Mouse (Mus musculus) lung, embryonic 16.5 days (tissue): ENCODE measurements around the gene Gtpbp8. TPM values are rescaled to one million over a fixed set of nuclear protein-coding genes. Genes with fewer than 3 reads are reported as not detected.
A peak's percentile ranks its signal among the peaks of the same experiment; 100 is the strongest.

Source experiments
- ATAC-seq: fragments of 200-750 bp; cut with Nextera tagmentation; 2 replicates; pipeline ENCODE4 v1.8.0; 2017; ENCODE audit warnings: low read depth, mild to moderate bottlenecking, moderate library complexity
- H3K27ac ChIP-seq: fragments of 300-500 bp; sonication (generic); 2 replicates; pipeline ENCODE4 v1.5.1; 2014; ENCODE audit warnings: mild to moderate bottlenecking, control low read depth, low read length
- H3K27me3 ChIP-seq: fragments of 300-500 bp; sonication (generic); 2 replicates; pipeline ENCODE4 v1.6.1; 2014; ENCODE audit warnings: low read depth, low read length, mixed read lengths; ENCODE audit not compliant: control insufficient read depth, insufficient read depth
- H3K36me3 ChIP-seq: fragments of 300-500 bp; sonication (generic); 2 replicates; pipeline ENCODE4 v1.6.1; 2014; ENCODE audit warnings: low read length; ENCODE audit not compliant: control insufficient read depth, insufficient read depth
- H3K4me1 ChIP-seq: fragments of 300-500 bp; sonication (generic); replicated peaks from 2 replicates; pipeline ENCODE4 v1.6.1; 2014; ENCODE audit warnings: low read length, mixed read lengths; ENCODE audit not compliant: control insufficient read depth, insufficient read depth
- H3K4me2 ChIP-seq: fragments of 300-500 bp; sonication (generic); 2 replicates; pipeline ENCODE4 v1.6.1; 2014; ENCODE audit warnings: low read depth, low read length, control low read depth
- H3K4me3 ChIP-seq: fragments of 300-500 bp; sonication (generic); 2 replicates; pipeline ENCODE4 v1.5.1; 2014; ENCODE audit warnings: mild to moderate bottlenecking, low read length, control low read depth
- H3K9ac ChIP-seq: fragments of 300-500 bp; sonication (generic); 2 replicates; pipeline ENCODE4 v1.6.1; 2014; ENCODE audit warnings: low read length, control low read depth
- H3K9me3 ChIP-seq: fragments of 300-500 bp; sonication (generic); 2 replicates; pipeline ENCODE4 v1.6.1; 2016; ENCODE audit warnings: low read length; ENCODE audit not compliant: control insufficient read depth
- WGBS: fragments of 180-500 bp; shearing (Covaris S2); extraction: QIAGEN DNeasy Blood & Tissue Kit; methylation state at CpG from one replicate; pipeline ENCODE4 v1.1.7; 2014; 5-methylcytosine and 5-hydroxymethylcytosine counted together
- polyA plus RNA-seq: library from polyadenylated mRNA; unstranded; fragments of >200 nt; fragmentation: Nextera tagmentation; extraction: Ambion mirVana; gene quantifications from 2 replicates; pipeline ENCODE4 v1.2.1, GENCODE M21; 2015

The Gtpbp8 gene
- polyA plus RNA-seq, 1 experiment from 2014 or later: 29.7 TPM

- peaks cover 28% of the 10 kb centered on the region for H3K4me1 ChIP-seq
- ATAC-seq: no peak
- no peaks in the 10 kb centered on the region for H3K27me3 ChIP-seq
- H3K4me3 ChIP-seq: no peak overlapping the region
- H3K36me3 ChIP-seq: no peaks in the 10 kb centered on the region
- H3K9ac ChIP-seq: peak overlapping the region; percentile 24; the same call in 1 of the 2 replicates
- H3K9me3 ChIP-seq: no peaks in the 10 kb centered on the region
- no peak overlapping the region for H3K27ac ChIP-seq
- 10% methylated on average over 18 of the region's 18 CpGs for WGBS
- peak overlapping the region; percentile 5 for H3K4me2 ChIP-seq
Observed at GRCm38 (mm10) chr16:44687719-44688420, 58.3 kb downstream of the Gtpbp8 start.

GRCm38 (mm10) chr16:44686991-44687718, 59.0 kb downstream of the Gtpbp8 start:
- Histone ChIP-seq H3K27ac (no peak overlapping the region), H3K9me3 (peaks cover 5% of the 10 kb centered on the region), H3K27me3 (no peaks in the 10 kb centered on the region), H3K4me3 (no peak overlapping the region), H3K4me1 (peaks cover 28% of the 10 kb centered on the region), H3K36me3 (no peaks in the 10 kb centered on the region), H3K4me2 (peak overlapping the region; percentile 5; the same call in 1 of the 2 replicates), H3K9ac (peak overlapping the region; percentile 24; the same call in 1 of the 2 replicates)
- ATAC-seq: peak; percentile 24
- WGBS: 54% methylated on average over 20 of the region's 20 CpGs

Other genes with a start within 250 kb of the Gtpbp8 start
- 29.7 and 32.0 TPM in 2 replicates for gene Boc, start 187.5 kb downstream of the Gtpbp8 start, polyA plus RNA-seq
- gene Nepro, start 22.1 kb downstream of the Gtpbp8 start, polyA plus RNA-seq: 8.1 and 8.4 TPM in 2 replicates
- gene Cd200r1, start 19.4 kb upstream of the Gtpbp8 start, polyA plus RNA-seq: 1.1 and 1.2 TPM in 2 replicates
- gene Cd200r4, start 65.4 kb upstream of the Gtpbp8 start, polyA plus RNA-seq: 0.11 and 0.28 TPM in 2 replicates
- not detected in 2 replicates for gene Cd200r2, start 120.7 kb upstream of the Gtpbp8 start, polyA plus RNA-seq
- gene Cd200r3, start 197.3 kb upstream of the Gtpbp8 start, polyA plus RNA-seq: 0.40 and 0.48 TPM in 2 replicates